16 mouse cellular contexts compared by ENCODE assay signal in the genomic region with DNA sequence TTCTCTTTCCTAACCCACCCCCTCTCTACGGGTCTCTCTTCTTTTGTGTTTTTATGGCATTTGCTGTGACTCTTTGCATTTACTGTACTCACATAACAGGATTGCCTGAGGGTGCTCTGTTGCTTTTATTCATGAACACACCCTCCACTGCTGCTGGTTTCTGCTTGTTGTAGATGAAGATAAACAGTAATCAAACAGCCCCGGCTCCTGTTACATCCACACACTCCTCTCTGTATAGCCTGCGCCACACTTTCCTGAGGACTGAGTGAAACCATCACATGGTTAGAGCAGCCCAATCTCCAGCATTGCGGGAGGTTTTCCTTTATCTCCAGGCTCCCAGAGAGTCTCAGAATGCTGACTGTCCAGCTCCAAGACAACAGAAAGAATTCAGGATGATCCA.
"Had no signal": no experiment of that assay in that cellular context is flagged by ENCODE, and none has a peak within 500 bp of the region (broad histone marks: within the 10 kb centered on the region; RNA-seq: fewer than 3 reads in every experiment).

No protein-coding gene starts in this region.

- H3K9me3 ChIP-seq: limb, embryonic 12.5 days; midbrain, embryonic 12.5 days; neural tube, embryonic 13.5 days; stomach, embryonic 15.5 days had no signal

- ATAC-seq: intestine, embryonic 16.5 days; midbrain, embryonic 16.5 days had no signal

- H3K27ac ChIP-seq: limb, embryonic 12.5 days; liver, embryonic 14.5 days; midbrain, embryonic 12.5 days; neural tube, embryonic 13.5 days; stomach, embryonic 15.5 days had no signal

- H3K9ac ChIP-seq: limb, embryonic 12.5 days; liver, embryonic 14.5 days; midbrain, embryonic 12.5 days; neural tube, embryonic 13.5 days; stomach, embryonic 15.5 days had no signal

- H3K27me3 ChIP-seq: limb, embryonic 12.5 days; neural tube, embryonic 13.5 days; stomach, embryonic 15.5 days had no signal

- H3K4me2 ChIP-seq: limb, embryonic 12.5 days; midbrain, embryonic 12.5 days; neural tube, embryonic 13.5 days; stomach, embryonic 15.5 days had no signal

- DNase-seq: kidney, adult 9 months; kidney, postnatal 25 days; layer of hippocampus, adult 9-11 months; layer of hippocampus, postnatal 36 days; lung, adult 18-20 months; retina, postnatal 1 day; right cerebral cortex, postnatal 14 days; thymus, adult 2 months; thymus, postnatal 25 days had no signal

- H3K4me3 ChIP-seq: limb, embryonic 12.5 days; midbrain, embryonic 12.5 days; neural tube, embryonic 13.5 days; stomach, embryonic 15.5 days had no signal

- H3K36me3 ChIP-seq: limb, embryonic 12.5 days; midbrain, embryonic 12.5 days; neural tube, embryonic 13.5 days; stomach, embryonic 15.5 days had no signal

- H3K4me1 ChIP-seq: stomach, embryonic 15.5 days had no signal
